Mouse (Mus musculus) kidney, adult 9 months (tissue): ENCODE measurements around the gene Vcan.

ENCODE experiments used
- DNase-seq: peaks from one replicate; pipeline ENCODE4 v3.0.0; 2022

The Vcan gene

DNA sequence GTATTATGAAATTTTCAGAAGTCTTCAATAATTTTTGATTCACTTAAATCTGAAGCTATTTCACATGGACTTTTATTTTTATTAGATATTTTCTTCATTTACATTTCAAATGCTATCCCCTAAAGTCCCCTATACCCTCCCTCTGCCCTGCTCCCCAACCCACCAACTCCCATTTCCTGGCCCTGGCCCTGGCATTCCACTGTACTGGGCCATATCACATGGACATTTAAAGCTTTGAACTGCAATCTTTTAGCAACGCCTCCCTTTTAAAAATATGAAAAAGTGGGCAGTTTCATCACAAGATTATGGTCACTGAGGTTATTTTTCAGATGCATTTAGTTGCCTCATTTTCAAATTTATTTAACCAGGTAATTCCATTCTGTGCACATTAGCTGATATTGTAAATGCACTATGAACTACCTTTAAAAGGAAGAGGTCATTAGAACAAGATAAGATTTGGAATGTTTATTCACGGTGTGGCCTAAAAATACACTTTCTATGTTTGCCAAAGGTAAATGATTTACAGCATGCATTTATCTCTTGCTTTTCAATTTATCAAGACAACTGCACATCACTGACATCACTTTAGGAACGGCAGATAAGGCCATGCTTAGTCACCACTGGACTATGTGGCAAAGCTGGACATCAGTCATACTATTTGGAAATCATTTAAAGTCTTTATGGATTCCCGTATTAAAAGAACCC lies 32.7 kb downstream of the Vcan start:
- DNase-seq: no peak

DNA sequence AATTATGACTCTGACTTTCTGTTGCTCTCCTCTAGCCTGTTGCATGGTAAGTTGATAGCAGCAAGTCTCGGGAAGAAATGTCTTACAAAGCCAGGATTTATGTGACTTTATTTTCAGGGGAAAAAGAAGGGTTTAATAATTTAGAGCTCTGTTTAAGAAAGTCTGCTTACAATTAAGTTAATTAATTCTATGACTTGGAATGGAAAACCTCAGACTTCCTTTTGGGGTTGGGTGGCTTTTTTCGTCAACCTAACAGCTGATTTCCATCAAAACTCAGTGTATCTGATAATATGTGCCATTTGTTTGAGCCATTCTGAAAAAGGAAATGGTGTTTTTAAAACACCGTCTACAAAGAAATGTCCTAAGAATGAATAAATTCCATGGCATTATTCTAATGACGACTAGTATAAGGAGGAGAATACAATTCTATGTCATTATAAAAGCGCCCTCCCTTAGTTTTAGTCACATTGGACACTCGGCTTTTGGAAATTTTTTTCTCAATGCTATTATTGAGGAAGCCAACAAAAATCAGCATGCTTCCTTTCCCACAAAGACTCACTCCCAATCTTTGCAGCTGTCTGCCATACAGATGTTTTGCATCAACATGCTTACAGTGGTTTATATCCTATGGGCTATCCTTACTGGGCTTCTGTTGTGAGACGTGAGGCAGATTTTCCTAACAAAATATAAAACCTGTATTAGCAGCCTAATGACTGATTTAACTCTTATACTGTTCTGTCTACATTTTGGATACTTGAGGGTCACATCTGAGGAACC lies 34.0 kb downstream of the Vcan start:
- no peak for DNase-seq

DNA sequence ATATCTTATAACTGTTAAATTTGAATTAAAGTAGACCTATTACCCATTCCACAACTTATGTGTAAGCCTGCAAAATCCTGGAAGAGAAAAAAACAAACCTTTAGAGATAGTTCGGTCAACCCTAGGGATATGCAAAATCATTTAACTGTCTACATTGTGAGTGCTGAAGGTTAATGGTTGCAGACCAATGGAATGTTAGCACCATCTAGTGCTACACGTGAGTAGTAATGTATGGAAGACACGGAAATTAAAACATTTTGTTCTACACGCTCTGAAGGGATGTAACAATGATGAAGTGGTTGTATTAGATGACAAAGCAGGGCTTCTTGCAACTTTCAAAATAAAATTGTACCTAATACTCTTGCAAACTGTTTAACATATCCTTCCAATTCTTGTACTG lies 39.9 kb downstream of the Vcan start:
- peak; percentile 29 for DNase-seq

DNA sequence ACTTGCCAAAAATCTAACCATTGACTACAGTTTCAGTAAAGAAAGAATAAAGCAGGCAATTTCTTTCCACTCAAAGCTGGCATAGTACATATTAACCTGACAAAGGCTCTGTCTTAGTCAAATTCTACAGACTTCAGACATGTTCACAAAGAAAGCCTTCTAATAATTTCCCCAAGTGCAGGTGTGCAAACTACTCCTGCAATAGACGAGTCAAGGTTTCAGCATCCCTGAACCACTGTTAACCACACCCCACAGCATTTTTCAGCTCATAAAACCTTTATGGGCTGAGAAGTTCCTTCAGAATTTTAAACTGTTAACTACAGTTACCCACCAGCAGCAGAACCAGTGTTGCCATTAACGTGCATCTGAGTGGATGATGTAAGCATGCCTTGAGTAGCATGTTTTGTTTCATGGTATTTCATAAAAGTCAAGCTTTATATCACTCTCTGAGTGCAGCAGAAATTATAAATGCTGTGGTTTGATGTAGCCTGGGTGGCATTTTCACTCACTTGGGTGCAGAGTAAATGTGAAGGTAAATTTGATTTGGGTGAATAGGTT lies 42.2 kb downstream of the Vcan start:
- DNase-seq: no peak

DNA sequence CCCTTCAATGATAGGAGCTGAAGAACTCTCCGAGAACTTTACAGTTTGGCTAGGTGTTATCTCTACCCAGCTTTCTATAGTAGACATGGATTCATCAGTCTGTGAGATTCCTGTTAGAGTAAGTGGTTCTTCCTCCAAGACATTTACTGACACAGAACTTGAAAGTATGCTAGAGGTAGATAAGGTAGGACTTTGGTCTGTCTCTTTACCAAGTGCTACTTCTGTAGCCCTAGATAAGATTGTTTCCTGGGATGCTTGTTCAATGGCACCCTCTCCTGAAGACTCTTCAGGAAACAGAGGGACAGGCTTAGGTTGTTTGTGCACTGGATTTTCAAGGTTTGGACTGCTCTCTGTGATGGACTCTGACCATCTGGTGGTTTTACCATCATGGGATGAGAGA lies 49.7 kb downstream of the Vcan start:
- no peak for DNase-seq

DNA sequence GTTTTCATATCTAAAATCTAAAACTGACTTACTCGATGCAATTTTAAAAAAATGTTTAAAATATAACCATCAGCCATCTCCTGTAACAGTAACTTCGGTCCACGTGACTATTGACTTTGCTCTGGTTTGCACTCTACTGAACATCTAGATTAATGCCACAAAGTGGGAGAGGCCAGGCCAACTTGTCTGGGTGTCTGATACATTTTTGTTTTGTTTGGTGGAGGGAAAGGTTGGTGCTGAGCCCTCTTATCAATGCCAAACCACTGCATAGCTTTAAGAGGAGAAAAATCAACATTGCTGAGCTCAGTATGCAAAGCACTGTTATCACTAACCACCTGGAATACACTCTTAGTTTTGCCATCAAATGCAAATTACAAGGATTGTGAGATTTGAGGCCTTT lies 58.8 kb downstream of the Vcan start:
- DNase-seq: no peak

DNA sequence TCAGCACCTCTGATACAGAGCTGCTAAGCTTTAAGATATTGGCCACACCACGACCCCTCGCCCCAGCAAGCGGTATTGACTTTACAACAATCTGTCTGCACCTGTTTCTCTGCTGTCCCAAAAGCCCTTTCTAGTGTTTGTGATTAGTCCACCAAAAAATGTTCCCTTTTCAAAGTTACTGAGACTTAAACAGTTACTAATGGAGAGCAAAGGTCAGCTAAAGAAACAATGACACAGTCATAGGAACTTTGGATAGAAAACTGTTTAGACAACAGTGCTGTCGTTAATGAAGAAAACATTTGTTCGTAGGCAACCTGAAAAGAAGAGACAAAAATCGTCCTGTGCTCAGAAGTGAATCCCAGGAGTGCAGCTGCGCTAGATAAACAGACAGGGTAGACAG lies 60.1 kb downstream of the Vcan start:
- DNase-seq: peak; percentile 59

DNA sequence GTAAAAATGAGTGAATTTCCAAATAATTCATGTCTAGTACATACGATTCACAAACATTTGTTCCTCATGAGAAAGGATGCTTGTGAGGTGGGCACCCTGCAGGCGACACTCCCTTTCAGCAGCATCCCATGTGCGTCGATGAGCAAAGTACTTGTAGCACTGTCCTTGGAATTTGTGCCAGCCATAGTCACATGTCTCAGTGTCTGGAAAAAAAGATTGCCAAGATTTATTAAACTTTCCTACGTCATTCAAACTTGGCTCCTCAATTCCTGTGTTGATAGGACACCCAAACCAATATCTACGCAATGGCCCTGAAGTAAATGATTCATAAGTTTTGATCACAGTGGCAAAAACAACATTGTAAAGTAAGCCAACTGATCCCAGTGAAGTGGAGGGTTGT lies 62.6 kb downstream of the Vcan start:
- no peak for DNase-seq

DNA sequence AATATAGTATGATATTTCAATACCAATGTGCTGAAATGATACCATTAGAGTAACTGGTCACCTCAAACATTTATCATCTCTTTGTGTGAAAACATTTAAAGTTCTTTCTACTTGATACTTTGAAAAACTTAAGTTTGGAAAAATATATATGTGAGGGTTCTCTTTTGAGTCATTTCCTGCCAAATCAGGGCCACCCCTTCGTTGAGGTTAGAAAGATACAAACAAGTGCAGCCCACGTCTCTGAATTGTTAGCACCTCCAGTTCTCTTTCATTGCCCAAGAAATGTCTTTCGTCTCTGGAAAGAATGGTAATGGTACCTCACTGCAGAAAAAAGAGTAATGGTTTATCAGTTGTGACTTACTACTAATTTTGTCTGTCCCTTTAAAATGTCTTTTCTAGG lies 71.8 kb downstream of the Vcan start:
- no peak for DNase-seq

DNA sequence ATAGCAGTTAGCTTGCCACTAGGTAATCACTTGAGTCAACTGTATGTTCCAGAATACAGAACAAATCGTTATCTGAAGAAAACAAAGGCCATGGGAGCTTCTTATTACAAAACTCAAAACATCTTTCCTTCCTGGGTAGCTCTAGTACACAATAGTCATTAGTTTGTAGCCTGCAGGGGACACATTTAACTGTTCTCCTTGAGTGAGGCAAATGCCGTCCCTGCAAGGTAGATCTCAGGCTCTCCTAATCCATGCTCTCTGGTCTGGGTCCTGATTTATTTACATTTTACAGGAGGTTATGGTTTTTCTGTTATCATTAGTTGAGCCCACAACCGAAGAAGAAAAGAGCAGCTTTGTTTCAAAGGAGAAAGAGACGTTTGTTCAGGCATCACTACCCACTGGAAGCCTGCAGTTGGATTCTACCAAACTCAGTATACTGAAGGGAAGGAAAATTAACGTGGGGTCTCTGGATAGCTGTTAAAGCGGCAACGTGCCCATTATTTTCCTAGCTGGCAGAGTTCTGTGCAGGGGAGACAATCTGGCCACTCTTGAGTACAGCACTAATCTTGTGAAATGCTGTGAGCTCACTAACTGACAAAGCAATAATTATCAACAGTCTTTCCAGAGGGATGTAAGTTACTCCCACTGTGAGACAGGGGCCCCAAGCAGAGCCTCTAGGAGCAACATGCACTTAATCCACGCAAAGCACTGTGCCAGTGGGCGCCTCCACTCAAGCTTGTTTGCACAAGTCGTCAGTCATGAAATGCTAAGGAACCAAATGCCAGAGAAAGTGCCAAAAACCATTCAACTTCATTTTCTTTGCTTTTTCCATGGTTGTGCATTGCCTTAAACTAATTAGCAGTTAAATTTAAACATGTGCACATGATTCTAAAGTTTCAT lies 73.1 kb downstream of the Vcan start:
- no peak for DNase-seq

DNA sequence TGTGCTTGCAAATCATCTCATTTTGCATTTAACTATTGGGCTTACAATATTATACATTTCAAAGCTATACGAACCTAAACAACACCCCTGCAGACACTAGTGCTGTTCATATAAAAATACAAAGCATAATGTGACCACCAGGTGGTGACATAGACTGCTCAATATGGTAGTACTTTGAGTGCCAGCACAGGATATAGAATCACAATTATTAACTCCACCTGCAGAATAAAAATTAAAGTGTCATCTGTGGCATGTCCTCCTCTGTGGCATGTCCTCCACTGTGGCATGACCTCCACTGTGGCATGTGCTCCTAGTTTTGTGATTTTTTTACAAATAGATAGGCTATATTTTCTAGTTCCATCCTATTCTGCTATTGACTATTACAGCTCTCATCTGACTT lies 74.2 kb downstream of the Vcan start:
- peak; percentile 63 for DNase-seq

DNA sequence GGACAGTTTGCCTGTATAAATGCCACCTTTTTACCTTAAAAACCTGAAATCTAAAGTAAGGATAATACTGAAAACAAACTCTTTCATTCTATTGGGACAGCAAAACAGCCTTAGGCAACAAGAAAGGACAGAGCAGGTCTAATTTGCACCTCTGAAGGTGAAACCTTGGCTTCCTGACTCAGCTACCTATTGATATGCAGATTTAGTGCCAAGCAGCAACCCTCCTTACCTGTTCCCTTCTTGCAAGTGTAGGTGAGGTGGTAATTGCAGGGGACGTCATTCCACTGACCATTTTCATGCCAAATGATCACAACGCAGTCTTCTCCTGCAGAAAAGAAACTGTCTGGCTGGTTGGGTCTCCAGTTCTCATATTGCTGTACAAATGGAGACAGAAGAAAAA lies 80.6 kb downstream of the Vcan start:
- DNase-seq: no peak

DNA sequence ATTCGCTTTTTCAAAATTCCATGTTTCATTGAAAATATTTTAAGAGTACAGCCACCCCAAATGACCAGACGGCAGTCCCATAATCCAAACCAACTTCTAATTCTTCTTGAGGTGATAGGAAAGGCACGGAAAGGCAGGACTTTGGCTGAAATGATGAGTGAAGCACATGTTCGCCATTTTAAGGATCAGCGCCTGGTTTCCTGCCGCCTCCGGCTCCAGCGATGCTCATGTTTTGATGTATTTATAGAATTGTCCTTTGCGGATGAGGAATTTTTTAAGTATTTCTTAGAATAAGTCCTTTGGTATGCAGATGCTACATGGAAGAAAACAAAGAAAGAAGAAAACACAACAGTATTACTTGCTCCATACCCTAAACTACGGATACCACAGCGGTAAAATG lies 85.3 kb downstream of the Vcan start:
- DNase-seq: no peak

DNA sequence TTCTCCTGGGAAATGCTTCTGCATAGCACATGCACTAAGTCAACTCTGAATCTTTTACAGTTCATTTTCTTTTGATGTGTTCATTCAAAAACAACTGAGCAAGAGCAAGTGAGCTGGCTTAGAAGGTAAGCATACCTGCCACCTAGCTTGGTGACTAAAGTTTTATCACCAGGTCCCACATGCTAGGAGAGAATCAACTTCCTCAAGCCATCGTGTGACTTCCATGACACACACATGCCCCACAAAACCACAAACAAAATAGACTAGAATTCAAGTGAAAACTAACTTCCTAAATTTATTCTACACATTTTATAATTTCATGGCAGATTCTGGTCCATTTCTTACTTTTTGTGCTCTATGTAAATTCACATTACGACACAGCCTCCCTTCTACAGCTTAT lies 89.0 kb downstream of the Vcan start:
- no peak for DNase-seq

DNA sequence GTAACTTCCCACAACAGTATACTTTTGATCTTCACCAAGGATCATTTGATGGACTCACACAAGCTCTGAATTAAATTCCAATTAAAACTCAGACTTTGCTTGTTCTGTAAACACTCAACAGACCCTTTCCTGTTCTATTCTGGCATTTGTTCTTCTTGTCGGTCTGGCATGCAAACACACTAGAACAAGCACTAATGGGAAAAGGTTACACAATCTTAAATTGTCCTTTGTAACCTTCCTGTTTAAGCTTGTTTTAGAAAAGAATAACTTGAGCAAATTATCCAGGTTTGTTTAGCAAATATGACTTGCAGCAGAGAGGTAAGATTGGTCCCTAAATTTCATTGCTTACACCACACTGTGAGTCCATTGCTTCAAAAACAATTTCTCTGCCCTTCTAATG lies 89.5 kb downstream of the Vcan start:
- DNase-seq: no peak

DNA sequence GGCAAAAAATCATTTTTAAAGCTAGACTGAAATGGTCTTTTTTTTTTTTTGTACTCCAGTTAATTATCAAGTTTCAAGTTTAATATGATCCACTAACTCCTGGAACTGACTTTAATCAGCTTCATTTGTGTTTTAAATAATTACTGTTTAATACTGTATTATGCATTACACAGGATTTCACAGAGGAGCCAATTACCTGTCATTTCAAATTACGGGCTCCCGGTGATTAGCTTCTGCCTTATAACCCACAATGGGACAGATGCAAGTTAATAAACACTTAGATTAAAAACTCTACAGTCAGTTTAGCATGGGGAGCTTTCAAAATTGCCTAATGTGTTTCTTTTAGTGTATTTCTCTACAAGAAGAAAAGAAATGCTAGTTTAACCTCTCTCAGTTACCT lies 96.7 kb downstream of the Vcan start:
- DNase-seq: peak; percentile 35

DNA sequence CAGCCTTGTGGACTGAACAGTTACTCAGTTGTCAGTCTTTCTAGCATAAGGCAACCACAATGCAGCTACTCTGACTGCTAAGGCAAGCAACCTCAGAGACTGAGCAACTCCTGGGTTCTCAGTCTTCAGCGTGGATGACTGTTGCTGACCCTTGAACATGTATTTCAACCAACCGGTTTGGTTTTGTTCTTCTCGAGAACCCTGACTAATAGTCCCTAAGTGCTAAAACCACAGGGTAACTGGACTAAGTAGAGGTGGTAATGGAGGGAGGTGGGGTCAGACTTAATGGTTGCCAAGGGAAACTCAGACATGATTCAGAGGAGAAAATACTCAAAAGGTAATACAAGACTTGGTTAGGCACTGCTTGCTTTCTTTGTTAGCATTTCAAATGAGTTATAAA lies 105.3 kb downstream of the Vcan start:
- DNase-seq: no peak

DNA sequence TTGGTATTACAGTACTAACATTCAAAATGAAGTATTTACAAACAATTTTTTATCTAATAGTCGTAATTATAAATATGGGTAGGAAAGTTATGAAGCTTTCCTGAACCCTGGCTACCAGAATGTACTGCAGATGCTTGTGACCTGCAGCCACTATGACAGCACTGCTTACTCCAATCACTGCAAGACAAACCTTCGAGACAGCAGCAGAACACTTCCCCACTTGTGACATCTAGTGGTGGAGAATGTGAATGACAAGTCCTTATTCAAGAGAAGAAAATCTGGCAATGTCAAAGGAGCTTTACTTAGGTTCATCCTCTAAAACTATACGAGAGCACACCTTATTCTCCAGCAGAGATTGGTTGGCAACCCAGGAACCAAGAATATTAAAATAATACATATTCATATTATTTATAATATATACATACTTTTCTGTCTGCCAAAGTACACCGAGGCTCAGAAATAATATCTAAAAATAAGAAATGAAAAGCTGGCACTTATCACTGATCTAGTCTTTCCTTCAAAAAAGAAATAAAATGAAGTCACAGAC lies 108.1 kb downstream of the Vcan start:
- DNase-seq: peak; percentile 69

DNA sequence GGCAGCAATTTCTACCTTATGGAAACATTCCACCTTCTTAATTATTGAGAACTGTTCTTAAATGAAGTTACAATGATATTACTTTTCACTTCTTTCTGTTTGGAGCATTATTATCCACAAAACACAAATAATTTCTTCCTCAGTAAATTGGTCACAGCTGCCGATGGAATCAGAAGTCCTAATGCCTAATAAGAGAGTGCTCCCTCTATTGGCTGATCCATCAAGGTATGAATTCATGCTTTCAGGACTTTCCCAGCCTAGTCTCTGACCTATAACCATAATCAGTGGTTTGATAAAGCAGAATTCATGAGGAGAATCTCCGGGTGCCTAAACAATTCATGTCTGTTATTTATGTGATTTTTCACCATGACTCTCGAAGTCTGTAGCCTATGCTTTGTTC lies 123.2 kb downstream of the Vcan start:
- DNase-seq: no peak

DNA sequence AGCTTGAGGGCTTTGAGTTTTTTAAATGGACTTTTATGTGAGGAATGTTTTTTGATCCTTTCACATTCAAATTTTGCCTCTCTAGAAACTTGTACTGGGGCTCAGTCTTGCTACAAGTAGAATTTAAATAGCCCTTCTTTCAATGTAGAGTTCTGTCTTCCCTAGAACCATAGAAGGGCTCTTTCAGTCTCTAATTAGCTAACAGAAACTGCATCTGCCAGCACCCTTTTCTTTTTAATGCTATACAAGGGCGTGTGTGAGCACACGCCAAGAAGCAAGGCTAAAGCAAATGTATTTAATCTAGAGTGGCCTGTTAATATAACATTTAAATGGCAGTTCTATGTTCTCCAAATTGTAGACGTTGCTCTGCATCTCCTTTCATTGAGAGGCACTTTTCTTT lies 134.9 kb downstream of the Vcan start:
- DNase-seq: no peak
